Mouse (Mus musculus) midbrain, embryonic 15.5 days (tissue): ENCODE measurements around the gene E2f4. TPM values are rescaled to one million over a fixed set of nuclear protein-coding genes. Genes with fewer than 3 reads are reported as not detected.
A peak's percentile ranks its signal among the peaks of the same experiment; 100 is the strongest.

Experiments
- ATAC-seq: fragments of 200-750 bp; cut with Nextera tagmentation; replicated peaks from 2 replicates; pipeline ENCODE4 v1.8.0; 2017; ENCODE audit warnings: moderate TSS enrichment
- H3K27ac ChIP-seq: fragments of 300-500 bp; sonication (generic); 2 replicates; pipeline ENCODE4 v1.5.1; 2015; ENCODE audit warnings: mild to moderate bottlenecking, inconsistent platforms
- H3K27me3 ChIP-seq: fragments of 300-500 bp; sonication (generic); replicated peaks from 2 replicates; pipeline ENCODE4 v1.6.1; 2015; ENCODE audit warnings: inconsistent platforms
- H3K36me3 ChIP-seq: fragments of 300-500 bp; sonication (generic); replicated peaks from 2 replicates; pipeline ENCODE4 v1.6.1; 2015; ENCODE audit warnings: inconsistent platforms
- H3K4me1 ChIP-seq: fragments of 300-500 bp; sonication (generic); 2 replicates; pipeline ENCODE4 v1.6.1; 2015; ENCODE audit warnings: inconsistent platforms
- H3K4me2 ChIP-seq: fragments of 300-500 bp; sonication (generic); 2 replicates; pipeline ENCODE4 v1.6.1; 2015; ENCODE audit warnings: inconsistent platforms, mild to moderate bottlenecking, moderate library complexity
- H3K4me3 ChIP-seq: fragments of 300-500 bp; sonication (generic); 2 replicates; pipeline ENCODE4 v1.5.1; 2015; ENCODE audit warnings: mild to moderate bottlenecking, inconsistent platforms
- H3K9ac ChIP-seq: fragments of 300-500 bp; sonication (generic); 2 replicates; pipeline ENCODE4 v1.6.1; 2015; ENCODE audit warnings: mild to moderate bottlenecking, inconsistent platforms
- H3K9me3 ChIP-seq: fragments of 300-500 bp; sonication (generic); 2 replicates; pipeline ENCODE4 v1.6.1; 2016; ENCODE audit warnings: inconsistent platforms
- WGBS: fragments of 180-500 bp; shearing (Covaris S2); methylation state at CpG from one replicate; pipeline ENCODE4 v1.1.7; 2015; ENCODE audit warnings: mixed read lengths; 5-methylcytosine and 5-hydroxymethylcytosine counted together
- polyA plus RNA-seq: library from polyadenylated mRNA; unstranded; fragments of >200 nt; fragmentation: Nextera tagmentation; extraction: Ambion mirVana; gene quantifications from 2 replicates; pipeline ENCODE4 v1.2.1, GENCODE M21; 2015

The E2f4 gene
- polyA plus RNA-seq, 1 experiment from 2014 or later: 45.3 TPM

GRCm38 (mm10) chr8:105275840-105276239 is 21.6 kb upstream of the E2f4 start, which contains the start of gene Nol3:
Nol3 (plus strand) TSS chr8:105276140.
- H3K27me3 ChIP-seq: peaks cover 79% of the 10 kb centered on the region
- 5% methylated on average over 10 of the region's 10 CpGs for WGBS

DNA sequence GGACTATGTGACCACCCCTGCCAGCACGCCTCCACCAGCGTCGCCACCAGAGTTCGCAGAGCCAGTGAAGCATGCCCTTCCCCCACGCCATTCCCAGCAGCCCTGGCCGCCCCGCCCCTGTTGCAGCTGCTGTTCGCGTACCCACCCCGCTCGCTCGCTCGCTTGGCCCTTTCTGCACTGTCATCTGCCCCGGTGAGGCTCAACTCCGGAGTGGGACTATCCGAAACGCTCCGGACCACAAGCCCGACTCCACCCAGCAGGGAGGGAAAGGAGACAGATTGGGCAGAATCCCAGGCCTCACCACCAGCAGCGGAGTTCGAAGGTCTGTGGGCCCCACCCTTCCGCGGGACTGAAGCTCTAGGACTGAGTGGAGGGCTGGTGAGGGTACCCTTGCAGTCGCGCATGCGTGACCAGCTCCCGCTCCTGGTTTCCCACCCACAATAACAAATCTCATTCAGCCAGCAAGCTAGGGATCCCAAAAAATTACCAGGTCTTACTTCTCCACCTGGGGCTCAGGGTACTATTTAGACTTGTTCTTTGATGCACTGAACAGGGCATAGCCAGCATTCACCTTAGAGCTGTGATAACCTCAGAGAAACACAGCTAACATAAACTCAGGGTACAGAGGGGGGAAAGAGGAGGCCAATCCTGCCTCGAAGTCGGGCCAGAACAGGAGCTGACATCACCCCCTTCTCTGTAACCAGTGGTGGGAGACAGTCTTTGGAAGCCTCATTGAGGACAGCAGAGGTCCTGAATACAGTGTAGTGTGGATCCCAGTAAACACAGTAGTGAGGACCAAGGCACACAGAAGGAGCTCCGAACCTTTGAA is 21.0 kb upstream of the E2f4 start:
- peaks cover 7% of the 10 kb centered on the region; the same call in 1 of the 2 replicates for H3K36me3 ChIP-seq
- H3K9ac ChIP-seq: peak overlapping the region; percentile 44
- H3K4me3 ChIP-seq: peak overlapping the region; percentile 50
- H3K4me2 ChIP-seq: peak overlapping the region; percentile 94
- peaks cover 72% of the 10 kb centered on the region for H3K27me3 ChIP-seq
- 0 out of 2 replicates have a peak overlapping the region, but pooled peaks have one; percentile 17 for H3K27ac ChIP-seq
- H3K9me3 ChIP-seq: no peaks in the 10 kb centered on the region
- WGBS: 4% methylated on average over 30 of the region's 30 CpGs
- peak; percentile 56 for ATAC-seq
- peaks cover 28% of the 10 kb centered on the region for H3K4me1 ChIP-seq

More at GRCm38 (mm10) chr8:105275840-105276239, 21.6 kb upstream of the E2f4 start, which contains the start of gene Nol3:
- peak within 1 kb of the TSS; percentile 50 for H3K4me3 ChIP-seq
- 0 out of 2 replicates have a peak within 1 kb of the TSS, but pooled peaks have one; percentile 17 for H3K27ac ChIP-seq
- no peaks in the 10 kb centered on the region for H3K9me3 ChIP-seq
- H3K4me1 ChIP-seq: peaks cover 30% of the 10 kb centered on the region
- H3K4me2 ChIP-seq: peak within 1 kb of the TSS; percentile 94
- H3K9ac ChIP-seq: peak within 1 kb of the TSS; percentile 44
- ATAC-seq: peak; percentile 10
- H3K36me3 ChIP-seq: peaks cover 4% of the 10 kb centered on the region; the same call in 1 of the 2 replicates

- peaks cover 24% of the 10 kb centered on the region for H3K36me3 ChIP-seq
- peak overlapping the region; percentile 47 for H3K4me2 ChIP-seq
- H3K27me3 ChIP-seq: peaks cover 50% of the 10 kb centered on the region
- 4% methylated on average over 28 of the region's 28 CpGs for WGBS
- peak; percentile 50 for ATAC-seq
- H3K9me3 ChIP-seq: no peaks in the 10 kb centered on the region
- H3K4me1 ChIP-seq: peaks cover 28% of the 10 kb centered on the region
- no peak overlapping the region for H3K9ac ChIP-seq
- peak overlapping the region; percentile 21 for H3K4me3 ChIP-seq
- H3K27ac ChIP-seq: no peak overlapping the region
Measured at GRCm38 (mm10) chr8:105278911-105279334, 18.5 kb upstream of the E2f4 start.

DNA sequence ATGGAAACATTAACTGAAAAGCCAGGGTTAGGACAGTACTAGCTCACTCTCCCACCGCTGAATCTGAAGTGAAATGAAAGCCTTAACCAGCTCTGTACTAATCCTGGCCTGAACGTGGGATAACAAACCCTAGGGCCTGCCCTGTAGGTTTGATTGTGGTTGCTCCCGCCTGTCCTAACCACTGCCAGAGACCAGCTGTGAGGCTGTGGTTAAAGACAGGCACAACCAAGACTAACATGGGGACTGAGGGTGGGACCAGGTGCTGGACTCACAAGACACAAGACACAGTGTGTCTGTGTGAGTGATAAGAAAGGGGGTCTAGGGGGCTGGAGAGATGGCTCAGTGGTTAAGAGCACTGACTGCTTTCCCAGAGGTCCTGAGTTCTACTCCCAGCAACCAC is 16.9 kb upstream of the E2f4 start:
- Histone ChIP-seq H3K27me3 (peaks cover 34% of the 10 kb centered on the region), H3K9me3 (no peaks in the 10 kb centered on the region), H3K4me2 (no peak overlapping the region), H3K4me3 (no peak overlapping the region), H3K36me3 (peaks cover 24% of the 10 kb centered on the region), H3K4me1 (peaks cover 31% of the 10 kb centered on the region), H3K9ac (no peak overlapping the region), H3K27ac (no peak overlapping the region)
- WGBS: 60% methylated on average over 3 of the region's 3 CpGs
- ATAC-seq: no peak

DNA sequence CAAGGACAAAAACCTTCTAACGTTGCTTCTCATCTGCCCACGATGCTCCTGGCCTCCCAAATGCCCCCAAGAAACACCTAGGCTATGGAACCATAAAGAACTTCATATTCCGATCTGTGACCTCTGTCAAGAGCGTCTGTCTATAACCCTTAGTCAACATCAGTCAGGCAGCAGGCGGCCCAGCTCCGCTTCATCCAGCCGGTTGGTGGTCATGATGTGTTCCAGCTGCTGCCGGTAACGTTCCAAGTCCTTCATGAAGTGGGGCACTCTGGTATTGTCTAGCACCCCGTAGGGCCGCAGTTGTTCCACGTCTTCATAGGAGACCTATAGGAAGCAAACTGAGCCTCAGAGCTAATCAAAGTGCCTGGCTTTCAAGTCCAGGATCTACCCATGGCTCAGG is 15.6 kb upstream of the E2f4 start:
- peaks cover 24% of the 10 kb centered on the region for H3K36me3 ChIP-seq
- no peak overlapping the region for H3K4me3 ChIP-seq
- H3K9ac ChIP-seq: no peak overlapping the region
- WGBS: 87% methylated on average over 12 of the region's 12 CpGs
- no peak overlapping the region for H3K27ac ChIP-seq
- H3K4me2 ChIP-seq: no peak overlapping the region
- H3K9me3 ChIP-seq: no peaks in the 10 kb centered on the region
- no peak for ATAC-seq
- peaks cover 31% of the 10 kb centered on the region for H3K4me1 ChIP-seq
- peaks cover 24% of the 10 kb centered on the region for H3K27me3 ChIP-seq

DNA sequence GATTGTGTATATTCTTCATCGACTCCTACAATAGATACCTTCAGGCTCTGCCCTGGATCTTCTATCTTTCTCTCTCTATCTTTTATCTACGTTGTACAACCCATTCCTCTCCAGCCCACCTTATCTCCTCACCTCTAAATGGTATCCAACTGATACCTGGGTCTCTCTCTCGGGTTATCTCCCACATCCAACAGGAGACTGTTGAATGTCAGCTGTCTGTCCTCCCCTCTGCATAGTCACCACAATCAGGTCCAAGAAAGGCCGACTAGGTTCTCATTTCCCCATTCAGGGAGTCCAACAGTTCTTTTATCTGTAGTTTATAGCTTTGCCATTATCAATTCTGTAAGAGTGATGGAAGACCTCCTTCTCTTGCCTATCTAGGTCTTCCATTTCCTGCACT is 15.2 kb upstream of the E2f4 start:
- no peak overlapping the region for H3K9ac ChIP-seq
- WGBS: 88% methylated on average over 4 of the region's 4 CpGs
- no peak overlapping the region for H3K27ac ChIP-seq
- peaks cover 20% of the 10 kb centered on the region for H3K27me3 ChIP-seq
- H3K36me3 ChIP-seq: peaks cover 24% of the 10 kb centered on the region
- ATAC-seq: no peak
- no peaks in the 10 kb centered on the region for H3K9me3 ChIP-seq
- H3K4me1 ChIP-seq: peaks cover 32% of the 10 kb centered on the region
- no peak overlapping the region for H3K4me2 ChIP-seq
- no peak overlapping the region for H3K4me3 ChIP-seq

DNA sequence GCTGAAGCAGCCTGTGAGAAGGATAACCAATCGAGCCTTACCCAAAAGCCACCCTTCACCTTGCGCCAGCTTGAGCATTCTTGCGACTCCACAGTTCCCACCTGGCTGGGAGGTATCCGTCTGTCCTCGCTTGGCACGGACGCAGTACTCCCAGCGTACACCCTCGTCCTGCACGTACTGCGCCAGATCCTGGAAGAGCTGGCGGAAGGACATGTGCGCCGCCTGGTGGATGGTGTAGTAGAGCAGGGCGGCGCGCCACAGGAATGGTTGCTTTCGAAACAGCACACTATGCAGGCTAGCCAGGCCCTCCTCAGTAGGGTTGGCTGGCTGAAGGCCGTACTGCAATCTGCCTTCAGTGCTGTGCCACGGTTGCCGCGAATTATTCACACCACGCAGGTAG is 14.4 kb upstream of the E2f4 start:
- 32% methylated on average over 23 of the region's 23 CpGs for WGBS
- Histone ChIP-seq H3K36me3 (peaks cover 24% of the 10 kb centered on the region), H3K4me1 (peaks cover 41% of the 10 kb centered on the region), H3K4me2 (no peak overlapping the region), H3K27ac (no peak overlapping the region), H3K9me3 (no peaks in the 10 kb centered on the region), H3K9ac (no peak overlapping the region), H3K27me3 (peaks cover 17% of the 10 kb centered on the region), H3K4me3 (no peak overlapping the region)
- ATAC-seq: no peak

DNA sequence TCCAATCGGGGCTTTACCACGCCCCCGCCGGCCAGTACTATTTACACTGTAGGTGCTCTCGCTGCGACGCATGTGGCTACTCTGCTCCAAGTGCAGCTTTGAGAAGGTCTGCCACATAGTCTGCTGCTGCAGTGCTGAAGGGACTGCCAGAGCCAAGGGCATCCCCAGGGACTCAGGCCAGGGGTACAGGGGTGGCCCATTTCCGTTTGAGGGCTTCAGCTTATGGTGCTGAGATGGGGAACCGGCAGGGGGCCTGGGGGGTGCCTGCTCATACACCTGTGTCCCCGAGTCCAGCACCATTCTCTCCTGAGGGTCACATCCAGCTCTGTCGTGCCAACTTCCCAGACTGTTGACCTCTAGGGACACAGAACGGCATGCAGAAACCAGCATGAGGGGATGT is 11.9 kb upstream of the E2f4 start:
- no peaks in the 10 kb centered on the region for H3K27me3 ChIP-seq
- no peak overlapping the region for H3K27ac ChIP-seq
- H3K4me3 ChIP-seq: no peak overlapping the region
- no peak overlapping the region for H3K9ac ChIP-seq
- WGBS: 46% methylated on average over 12 of the region's 12 CpGs
- peaks cover 20% of the 10 kb centered on the region for H3K36me3 ChIP-seq
- no peaks in the 10 kb centered on the region for H3K9me3 ChIP-seq
- H3K4me1 ChIP-seq: peaks cover 45% of the 10 kb centered on the region
- no peak for ATAC-seq
- 0 out of 2 replicates have a peak overlapping the region, but pooled peaks have one; percentile 70 for H3K4me2 ChIP-seq

GRCm38 (mm10) chr8:105286907-105287306 is 10.6 kb upstream of the E2f4 start:
- Histone ChIP-seq H3K9me3 (no peaks in the 10 kb centered on the region), H3K27ac (no peak overlapping the region), H3K4me1 (peaks cover 51% of the 10 kb centered on the region), H3K27me3 (no peaks in the 10 kb centered on the region), H3K9ac (0 out of 2 replicates have a peak overlapping the region, but pooled peaks have one; percentile 17), H3K4me2 (peak overlapping the region; percentile 70), H3K36me3 (peaks cover 14% of the 10 kb centered on the region), H3K4me3 (0 out of 2 replicates have a peak overlapping the region, but pooled peaks have one; percentile 62)
- ATAC-seq: no peak
- WGBS: 92% methylated on average over 4 of the region's 4 CpGs

GRCm38 (mm10) chr8:105288231-105288630 is 9.2 kb upstream of the E2f4 start:
- Histone ChIP-seq H3K4me3 (peak overlapping the region; percentile 62), H3K27ac (peak overlapping the region; percentile 94; the same call in 1 of the 2 replicates), H3K4me1 (peaks cover 51% of the 10 kb centered on the region), H3K9me3 (no peaks in the 10 kb centered on the region), H3K36me3 (peaks cover 5% of the 10 kb centered on the region; the same call in 1 of the 2 replicates), H3K4me2 (peak overlapping the region; percentile 70), H3K27me3 (no peaks in the 10 kb centered on the region), H3K9ac (peak overlapping the region; percentile 68)
- WGBS: 82% methylated on average over 5 of the region's 5 CpGs
- ATAC-seq: no peak

DNA sequence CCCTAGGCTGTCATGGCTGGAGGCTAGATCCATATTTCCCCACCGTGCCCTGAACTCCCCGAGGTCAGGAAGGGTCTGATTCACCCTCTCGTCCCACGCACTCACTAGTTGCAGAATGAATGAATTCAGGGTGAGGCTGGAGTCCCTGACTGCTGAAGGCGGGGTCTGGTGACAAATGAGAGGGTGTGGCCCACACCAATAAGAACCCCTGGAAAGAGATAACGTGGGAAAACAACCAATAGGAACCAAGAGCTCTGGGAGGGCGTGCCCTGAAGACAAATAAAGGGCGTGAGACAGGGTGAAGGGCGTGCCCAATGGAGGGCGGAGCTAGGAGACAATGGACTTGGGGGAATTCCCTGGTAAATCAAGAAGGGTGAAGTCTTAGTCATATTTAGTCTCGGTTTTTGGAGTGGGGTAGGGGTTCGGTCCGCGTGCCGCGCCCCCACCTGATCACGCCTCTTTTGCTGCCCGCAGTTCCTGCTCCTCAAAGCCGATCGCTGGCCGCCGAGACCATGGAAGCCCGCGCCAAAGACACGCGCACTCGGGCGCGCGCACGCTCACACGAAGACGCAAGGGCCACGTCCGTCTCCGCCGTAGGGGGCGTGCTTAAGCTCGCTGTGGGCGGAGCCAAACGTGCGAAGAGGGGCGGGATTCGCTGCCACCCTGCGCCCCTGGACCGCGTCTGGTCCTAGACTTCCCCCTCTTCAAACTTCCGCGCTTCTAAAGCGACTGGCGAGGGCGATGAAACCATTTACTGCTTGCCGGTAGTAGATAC is 8.3 kb upstream of the E2f4 start:
- H3K4me3 ChIP-seq: peak overlapping the region; percentile 62
- ATAC-seq: peak; percentile 92
- peak overlapping the region; percentile 68 for H3K9ac ChIP-seq
- no peaks in the 10 kb centered on the region for H3K9me3 ChIP-seq
- no peaks in the 10 kb centered on the region; the same call in 1 of the 2 replicates for H3K36me3 ChIP-seq
- WGBS: under 1% methylated on average over 53 of the region's 53 CpGs
- peak overlapping the region; percentile 94 for H3K27ac ChIP-seq
- no peaks in the 10 kb centered on the region for H3K27me3 ChIP-seq
- peaks cover 51% of the 10 kb centered on the region for H3K4me1 ChIP-seq
- peak overlapping the region; percentile 70 for H3K4me2 ChIP-seq
